Mouse (Mus musculus) testis, postnatal 14 days (tissue): ENCODE data around the gene Zswim4.

Source experiments
- DNase-seq: peaks from one replicate; pipeline ENCODE4 v3.0.0; 2021; ENCODE audit warnings: low spot score

Zswim4 gene

GRCm38 (mm10) chr8:84200126-84200555 is 36.7 kb downstream of the Zswim4 start:
- peak; percentile 44 for DNase-seq

- no peak for DNase-seq
These were observed 37.3 kb downstream of the Zswim4 start for GRCm38 (mm10) chr8:84199348-84200125.

GRCm38 (mm10) chr8:84198871-84199270 is 38.0 kb downstream of the Zswim4 start:
- no peak for DNase-seq

- peak; percentile 83 for DNase-seq
These were observed 38.7 kb downstream of the Zswim4 start for GRCm38 (mm10) chr8:84197922-84198774.

- peak; percentile 83 for DNase-seq
These were observed 39.5 kb downstream of the Zswim4 start for GRCm38 (mm10) chr8:84197141-84197921.

GRCm38 (mm10) chr8:84194224-84194743 is 42.6 kb downstream of the Zswim4 start:
- no peak for DNase-seq

GRCm38 (mm10) chr8:84193566-84193965 is 43.3 kb downstream of the Zswim4 start:
- no peak for DNase-seq

GRCm38 (mm10) chr8:84193161-84193560 is 43.7 kb downstream of the Zswim4 start:
- no peak for DNase-seq

- DNase-seq, result peak; percentile 80
These were observed 44.3 kb downstream of the Zswim4 start for GRCm38 (mm10) chr8:84192555-84192954.

- peak; percentile 49 for DNase-seq
These were observed 44.8 kb downstream of the Zswim4 start for GRCm38 (mm10) chr8:84192023-84192422.

GRCm38 (mm10) chr8:84190191-84190867 is 46.5 kb downstream of the Zswim4 start:
- DNase-seq, result no peak

GRCm38 (mm10) chr8:84189603-84190002 is 47.3 kb downstream of the Zswim4 start:
- DNase-seq, result no peak

- DNase-seq, result no peak
These were observed 48.2 kb downstream of the Zswim4 start for GRCm38 (mm10) chr8:84188671-84189070.

GRCm38 (mm10) chr8:84187065-84187755 is 49.6 kb downstream of the Zswim4 start:
- DNase-seq, result peak; percentile 62

- peak; percentile 66 for DNase-seq
These were observed 50.3 kb downstream of the Zswim4 start for GRCm38 (mm10) chr8:84186547-84186946.

- no peak for DNase-seq
These were observed 51.7 kb downstream of the Zswim4 start, which contains the start of gene Nanos3 for GRCm38 (mm10) chr8:84185117-84185516. TSS of gene Nanos3 (minus strand) at chr8:84185217.

- DNase-seq, result no peak
These were observed 52.5 kb downstream of the Zswim4 start for GRCm38 (mm10) chr8:84184085-84185043.

- DNase-seq, result no peak
These were observed 53.4 kb downstream of the Zswim4 start for GRCm38 (mm10) chr8:84183261-84184084.

GRCm38 (mm10) chr8:84182833-84183232 is 54.0 kb downstream of the Zswim4 start:
- no peak for DNase-seq
